Mouse (Mus musculus): ENCODE data around the gene Rap1b. TPM values are rescaled to one million over a fixed set of nuclear protein-coding genes. Genes with fewer than 3 reads are reported as not detected.

Gene Rap1b
- total RNA-seq, 2 experiments from 2014 or later, result 55.7 to 58.5 TPM

GRCm38 (mm10) chr10:117829022-117829421, 16.8 kb downstream of the Rap1b start:
- Histone ChIP-seq H3K4me3 (no peak overlapping the region), H3K27ac (no peak overlapping the region)
- no peak for TF ChIP-seq CTCF (conservative IDR thresholded peaks at IDR 0.05)
- DNase-seq (ENCODE audit: low spot score in 2 of 2), result no peak

- no peak overlapping the region for H3K4me3 ChIP-seq
- no peak for DNase-seq (ENCODE audit: low spot score in 2 of 2)
- no peak for TF ChIP-seq CTCF (conservative IDR thresholded peaks at IDR 0.05)
- H3K27ac ChIP-seq, result no peak overlapping the region
Observed at GRCm38 (mm10) chr10:117828536-117828935, 17.3 kb downstream of the Rap1b start.

- Histone ChIP-seq H3K4me3 (no peak overlapping the region), H3K27ac (no peak overlapping the region)
- TF ChIP-seq CTCF (conservative IDR thresholded peaks at IDR 0.05), result no peak
- no peak for DNase-seq (ENCODE audit: low spot score in 2 of 2)
Observed at GRCm38 (mm10) chr10:117824647-117825046, 21.2 kb downstream of the Rap1b start.

GRCm38 (mm10) chr10:117824139-117824538, 21.7 kb downstream of the Rap1b start:
- no peak overlapping the region for H3K27ac ChIP-seq
- no peak for DNase-seq (ENCODE audit: low spot score in 2 of 2)
- peak; percentile 60 for TF ChIP-seq CTCF (conservative IDR thresholded peaks at IDR 0.05)
- H3K4me3 ChIP-seq, result no peak overlapping the region

GRCm38 (mm10) chr10:117823321-117823720, 22.5 kb downstream of the Rap1b start:
- no peak for TF ChIP-seq CTCF (conservative IDR thresholded peaks at IDR 0.05)
- no peak for DNase-seq (ENCODE audit: low spot score in 2 of 2)
- H3K27ac ChIP-seq, result no peak overlapping the region
- no peak overlapping the region for H3K4me3 ChIP-seq

- no peak for TF ChIP-seq CTCF (conservative IDR thresholded peaks at IDR 0.05)
- Histone ChIP-seq H3K27ac (no peak overlapping the region), H3K4me3 (no peak overlapping the region)
- no peak for DNase-seq (ENCODE audit: low spot score in 2 of 2)
Observed at GRCm38 (mm10) chr10:117818600-117818999, 27.2 kb downstream of the Rap1b start.

- no peak for DNase-seq (ENCODE audit: low spot score in 2 of 2)
- TF ChIP-seq CTCF (conservative IDR thresholded peaks at IDR 0.05), result no peak
- Histone ChIP-seq H3K4me3 (no peak overlapping the region), H3K27ac (no peak overlapping the region)
Observed at GRCm38 (mm10) chr10:117816721-117817120, 29.1 kb downstream of the Rap1b start.

- TF ChIP-seq CTCF (conservative IDR thresholded peaks at IDR 0.05), result no peak
- no peak overlapping the region for H3K4me3 ChIP-seq
- no peak for DNase-seq (ENCODE audit: low spot score in 2 of 2)
- no peak overlapping the region for H3K27ac ChIP-seq
Observed at GRCm38 (mm10) chr10:117812501-117812900, 33.3 kb downstream of the Rap1b start.

- no peak overlapping the region for H3K27ac ChIP-seq
- TF ChIP-seq CTCF (conservative IDR thresholded peaks at IDR 0.05), result no peak
- no peak overlapping the region for H3K4me3 ChIP-seq
- no peak for DNase-seq (ENCODE audit: low spot score in 2 of 2)
Observed at GRCm38 (mm10) chr10:117811555-117811954, 34.3 kb downstream of the Rap1b start.

GRCm38 (mm10) chr10:117810506-117810905, 35.3 kb downstream of the Rap1b start:
- TF ChIP-seq CTCF (conservative IDR thresholded peaks at IDR 0.05), result no peak
- Histone ChIP-seq H3K4me3 (no peak overlapping the region), H3K27ac (no peak overlapping the region)
- DNase-seq (ENCODE audit: low spot score in 2 of 2), result no peak

- TF ChIP-seq CTCF (conservative IDR thresholded peaks at IDR 0.05), result no peak
- DNase-seq (ENCODE audit: low spot score in 2 of 2), result no peak
- Histone ChIP-seq H3K27ac (no peak overlapping the region), H3K4me3 (no peak overlapping the region)
Observed at GRCm38 (mm10) chr10:117808068-117808467, 37.8 kb downstream of the Rap1b start.

- Histone ChIP-seq H3K4me3 (no peak overlapping the region), H3K27ac (no peak overlapping the region)
- TF ChIP-seq CTCF (conservative IDR thresholded peaks at IDR 0.05), result no peak
- DNase-seq (ENCODE audit: low spot score in 2 of 2), result no peak
Observed at GRCm38 (mm10) chr10:117805919-117806318, 39.9 kb downstream of the Rap1b start.

GRCm38 (mm10) chr10:117803870-117804850, 41.7 kb downstream of the Rap1b start:
- H3K4me3 ChIP-seq, result no peak overlapping the region
- TF ChIP-seq CTCF (conservative IDR thresholded peaks at IDR 0.05), result no peak
- no peak overlapping the region for H3K27ac ChIP-seq
- DNase-seq (ENCODE audit: low spot score in 2 of 2), result no peak

GRCm38 (mm10) chr10:117801886-117802285, 43.9 kb downstream of the Rap1b start:
- Histone ChIP-seq H3K27ac (no peak overlapping the region), H3K4me3 (no peak overlapping the region)
- no peak for DNase-seq (ENCODE audit: low spot score in 2 of 2)
- TF ChIP-seq CTCF (conservative IDR thresholded peaks at IDR 0.05), result no peak

Measured in layer of hippocampus, adult 2 months (tissue).